Mouse (Mus musculus): ENCODE data around the gene Foxp4.

The Foxp4 gene

DNA sequence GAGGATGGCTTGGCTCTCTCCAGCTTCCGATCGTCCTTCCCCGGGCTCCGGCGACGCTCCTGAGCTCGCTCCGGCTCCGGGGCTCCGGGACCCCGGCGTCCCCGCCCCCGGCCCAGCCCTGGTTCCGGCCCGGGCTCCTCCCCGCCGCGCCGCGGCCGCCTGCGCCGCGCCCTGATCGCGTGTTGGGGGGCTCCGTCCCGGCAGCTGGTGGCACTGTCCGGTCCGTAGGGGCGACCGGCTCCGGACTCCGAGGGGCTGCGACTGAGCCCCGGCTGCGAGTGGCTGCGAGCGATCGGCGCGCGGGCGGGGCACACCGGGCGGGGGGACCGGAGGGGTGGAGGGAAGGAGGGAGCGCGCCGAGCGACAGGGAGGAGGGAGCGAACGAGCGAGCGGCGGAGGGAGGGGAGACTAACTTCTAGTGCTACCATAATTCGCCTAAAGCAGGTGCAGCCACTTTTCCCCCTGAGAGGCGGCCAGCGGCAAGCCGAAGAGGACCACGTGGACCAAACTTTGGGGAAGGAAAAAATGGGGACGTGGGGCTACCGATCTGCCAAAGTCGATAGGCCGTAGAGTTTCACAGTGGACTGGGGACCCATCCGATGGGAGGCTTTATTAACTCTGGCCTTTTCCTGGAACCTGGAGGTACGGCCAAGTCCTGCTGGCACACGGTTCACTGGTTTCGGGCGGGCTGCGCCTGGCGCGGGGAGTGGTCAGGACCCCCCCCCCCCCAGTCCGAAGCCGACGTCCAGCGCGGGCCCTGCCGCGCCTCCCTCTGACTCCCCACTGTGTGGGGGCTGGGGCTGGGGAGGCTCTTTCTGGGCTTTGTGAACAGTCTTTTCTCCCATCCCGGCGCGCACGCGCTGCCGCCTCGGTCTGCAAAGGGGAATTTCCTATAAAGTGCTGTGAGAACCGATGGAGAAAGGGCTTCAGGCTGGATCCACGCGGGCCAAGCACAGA lies at the start of gene Foxp4:
Gene Foxp4 (minus strand): TSS at position 263 of the 957 bp plus-strand sequence.
- DNase-seq (ENCODE audit: low spot score): peak; percentile 90

DNA sequence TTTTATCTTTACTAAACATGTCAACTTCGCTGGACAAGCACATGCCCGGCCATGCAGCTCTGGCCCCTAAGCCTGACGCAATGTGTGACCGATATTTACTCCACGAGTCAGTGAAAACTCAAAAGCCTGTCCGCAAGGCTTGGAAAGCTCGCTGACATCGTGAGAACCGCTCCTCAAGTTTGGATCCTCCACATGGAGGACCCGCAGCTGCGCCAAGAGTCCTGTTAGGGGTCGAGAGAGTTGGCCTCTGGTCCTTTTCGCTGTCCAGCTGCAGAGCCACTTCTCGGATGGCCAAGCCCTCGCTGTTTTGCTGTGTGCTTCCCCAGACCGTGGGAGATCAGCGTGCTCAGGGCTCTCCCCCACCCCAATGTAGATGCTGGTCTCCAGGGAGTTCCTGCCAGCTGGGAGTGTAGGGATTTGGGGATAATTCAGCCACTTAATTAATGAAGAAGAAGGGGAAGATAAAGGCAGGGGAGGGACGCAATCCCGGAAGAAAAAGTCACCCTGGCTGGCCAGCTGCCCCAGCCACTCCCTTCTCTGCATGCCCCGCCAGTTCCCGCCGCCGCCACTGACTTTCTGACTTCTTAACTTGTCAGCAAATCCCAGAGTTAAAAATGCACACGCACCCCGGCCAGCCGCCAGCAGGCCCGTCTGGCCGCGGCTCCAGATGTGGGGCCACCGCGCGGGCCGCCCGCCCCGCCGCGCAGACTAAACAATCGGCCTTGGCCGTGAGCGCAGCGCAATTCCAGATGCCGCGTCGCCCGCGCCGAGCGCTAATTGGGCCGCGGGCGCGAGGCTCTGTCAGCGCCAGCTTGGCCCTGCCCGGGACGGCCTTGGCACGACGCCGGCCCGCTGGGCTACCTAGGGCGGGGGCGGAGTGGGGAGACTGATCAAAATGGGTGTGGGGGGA lies 49.4 kb upstream of the Foxp4 start:
- peak; percentile 83 for DNase-seq (ENCODE audit: low spot score)

DNA sequence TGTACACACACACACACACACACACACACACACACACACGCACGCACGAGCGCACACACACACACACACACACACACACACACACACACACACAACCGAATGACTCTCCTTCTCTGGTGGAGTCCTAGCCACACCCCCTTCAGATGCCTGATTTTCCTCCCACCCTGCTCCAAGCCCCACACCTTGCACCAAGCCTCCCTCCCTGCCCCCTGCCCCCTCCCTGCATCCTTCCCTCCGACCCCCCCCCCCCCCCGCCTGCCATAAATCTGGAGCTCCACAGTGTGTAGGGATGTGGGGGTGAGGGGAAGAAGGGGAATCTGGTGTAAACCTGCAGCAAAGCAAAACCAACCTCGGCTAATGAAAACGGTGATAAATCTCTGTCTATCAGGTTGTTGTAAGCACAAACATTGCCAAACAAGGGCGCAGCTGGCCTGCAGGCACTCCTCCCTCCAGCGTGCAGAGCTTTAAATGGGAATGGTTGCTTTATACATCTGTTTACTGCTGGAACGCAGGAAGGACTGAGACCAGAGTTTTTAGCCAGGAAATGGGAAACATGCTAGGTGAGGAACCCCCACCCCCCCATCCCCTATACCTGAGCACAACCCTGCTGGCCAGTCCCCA lies 41.5 kb upstream of the Foxp4 start:
- no peak for DNase-seq (ENCODE audit: low spot score)

DNA sequence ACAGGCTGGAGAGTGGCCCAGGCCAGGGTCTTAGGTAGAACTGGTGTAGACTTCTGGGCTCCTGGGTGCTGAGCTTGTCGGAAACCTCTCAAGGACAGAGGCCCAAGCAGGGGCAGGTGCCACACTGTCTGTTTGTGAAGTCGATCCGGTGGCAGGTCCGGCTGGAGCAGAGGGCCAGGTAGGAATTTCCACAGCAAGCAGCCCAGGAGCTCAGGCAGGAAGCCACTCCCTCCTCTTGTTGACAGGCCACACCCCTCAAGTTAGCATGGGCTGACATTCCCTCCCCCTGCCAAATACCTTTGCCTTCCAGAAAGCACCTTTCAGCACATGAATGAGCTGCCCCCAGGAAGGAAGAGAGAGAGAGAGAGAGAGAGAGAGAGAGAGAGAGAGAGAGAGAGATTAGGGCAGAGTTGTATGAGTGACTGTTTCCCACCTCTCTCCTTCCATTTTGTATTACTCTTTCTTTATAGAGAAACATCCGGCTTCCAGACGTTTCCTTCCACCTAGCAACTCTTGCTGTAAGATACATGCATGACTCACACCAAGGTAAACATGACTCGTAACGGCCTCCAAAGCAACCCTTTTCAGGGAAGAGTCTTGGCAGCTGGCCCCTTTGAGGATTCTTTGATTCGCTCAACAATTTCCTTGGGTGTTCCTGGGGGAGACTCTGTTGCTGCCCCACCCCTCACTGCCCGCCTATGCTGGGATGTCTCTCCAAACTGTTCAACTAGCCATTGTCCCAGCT lies 33.8 kb upstream of the Foxp4 start:
- no peak for DNase-seq (ENCODE audit: low spot score)

DNA sequence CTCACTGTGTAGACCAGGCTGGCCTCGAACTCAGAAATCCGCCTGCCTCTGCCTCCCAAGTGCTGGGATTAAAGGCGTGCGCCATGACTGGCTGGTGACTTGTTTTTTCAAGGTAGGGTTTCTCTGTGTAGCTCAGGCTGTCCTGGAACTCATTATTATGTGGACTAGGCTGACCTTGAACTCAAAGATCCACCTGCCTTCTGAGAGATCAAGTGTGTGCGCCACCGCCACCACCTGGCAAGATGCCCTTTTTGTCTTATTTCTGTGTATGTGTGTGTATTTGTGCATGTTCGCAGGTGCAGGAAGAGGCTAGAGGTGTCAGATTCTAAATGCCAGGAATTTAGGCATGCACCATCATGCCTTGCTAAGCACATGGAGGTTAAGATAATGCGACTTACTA lies 32.0 kb upstream of the Foxp4 start:
- DNase-seq (ENCODE audit: low spot score): no peak

- no peak for DNase-seq (ENCODE audit: low spot score)
These were observed 30.8 kb upstream of the Foxp4 start for GRCm38 (mm10) chr17:47955054-47955741.

GRCm38 (mm10) chr17:47953231-47953630 lies 28.8 kb upstream of the Foxp4 start:
- no peak for DNase-seq (ENCODE audit: low spot score)

- DNase-seq (ENCODE audit: low spot score): no peak
These were observed 28.1 kb upstream of the Foxp4 start for GRCm38 (mm10) chr17:47952368-47953081.

GRCm38 (mm10) chr17:47951452-47951851 lies 27.0 kb upstream of the Foxp4 start:
- no peak for DNase-seq (ENCODE audit: low spot score)

DNA sequence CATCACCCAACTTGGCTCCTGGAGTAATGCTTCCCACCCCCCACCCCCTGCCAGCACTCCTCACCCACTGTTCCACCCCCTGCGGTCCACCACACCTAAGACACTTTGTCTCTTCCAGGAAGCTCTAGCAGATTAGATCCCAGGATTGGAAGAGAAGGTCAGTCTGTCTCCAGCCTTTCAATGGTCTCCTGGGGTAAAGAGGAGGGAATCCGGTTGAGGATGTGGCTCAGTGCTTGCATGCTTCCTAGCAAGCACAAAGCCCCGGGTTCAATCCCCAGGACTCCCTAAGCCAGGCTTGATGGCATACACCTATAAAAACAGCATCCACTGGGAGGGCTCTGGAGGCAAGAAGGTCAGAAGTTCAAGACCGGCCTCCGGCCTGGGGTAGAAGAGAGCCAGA lies 26.4 kb upstream of the Foxp4 start:
- DNase-seq (ENCODE audit: low spot score): no peak

DNA sequence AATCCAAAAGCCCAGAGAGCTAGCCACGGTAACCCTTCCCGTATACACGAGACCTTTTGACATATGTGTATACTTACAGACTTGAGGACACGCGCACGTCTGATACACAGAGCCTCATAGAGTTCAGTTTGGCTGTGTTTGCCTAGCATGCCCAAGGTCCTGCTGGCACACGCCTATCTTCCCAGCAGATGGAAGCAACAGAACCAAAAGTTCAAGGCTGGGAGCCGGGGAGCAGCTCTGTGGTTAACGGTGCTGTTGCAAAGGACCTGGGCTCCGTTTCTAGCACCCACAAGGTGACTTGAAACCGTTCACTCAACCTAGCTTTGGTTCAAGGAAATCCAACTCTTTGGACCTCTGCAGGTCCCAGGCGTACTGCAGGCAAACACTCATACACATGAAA lies 25.0 kb upstream of the Foxp4 start:
- DNase-seq (ENCODE audit: low spot score): no peak

DNA sequence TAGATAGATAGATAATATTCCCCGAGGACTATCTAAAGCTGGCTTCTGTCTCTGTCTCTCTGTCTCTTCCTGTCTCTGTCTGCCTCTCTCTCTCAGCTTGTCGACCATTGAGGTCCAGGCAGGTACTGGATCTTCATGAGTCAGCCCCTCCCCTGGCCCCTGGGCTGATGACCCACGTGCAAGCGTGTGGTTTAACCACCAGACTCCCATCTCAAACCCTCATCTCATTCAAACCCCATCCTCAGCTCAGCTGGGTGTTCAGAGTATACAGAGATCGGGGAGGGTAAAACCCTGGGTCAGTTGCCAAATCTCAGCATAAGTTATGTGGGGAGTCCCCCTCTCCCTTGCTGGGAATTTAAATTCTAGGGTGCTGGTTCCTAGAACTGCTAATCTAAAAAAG lies 24.3 kb upstream of the Foxp4 start:
- DNase-seq (ENCODE audit: low spot score): no peak

DNA sequence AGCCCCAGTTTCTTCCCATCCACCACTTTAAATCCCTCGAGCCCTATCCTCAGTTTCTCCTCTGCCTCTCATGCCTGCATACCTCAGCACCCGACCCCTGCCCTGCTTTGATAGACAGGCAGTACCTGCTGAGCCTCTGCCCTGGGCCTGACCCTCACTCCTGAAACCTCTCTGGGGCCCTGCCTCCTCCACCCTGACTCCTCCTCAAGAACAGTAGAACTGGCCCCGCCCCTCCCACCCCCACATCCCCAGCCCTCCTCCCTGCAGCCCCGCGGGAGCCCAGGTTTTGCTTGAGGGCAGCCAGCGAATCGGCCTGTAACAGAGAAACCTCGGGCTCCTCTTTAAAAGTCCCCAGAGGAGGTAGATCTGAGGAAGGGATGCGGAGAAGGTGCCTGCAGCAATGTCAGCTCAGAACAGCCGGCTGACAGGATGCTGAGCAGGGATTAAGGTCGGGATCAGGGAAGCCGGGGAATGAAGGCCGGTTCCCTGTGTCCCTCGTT lies 22.5 kb upstream of the Foxp4 start:
- DNase-seq (ENCODE audit: low spot score): no peak

DNA sequence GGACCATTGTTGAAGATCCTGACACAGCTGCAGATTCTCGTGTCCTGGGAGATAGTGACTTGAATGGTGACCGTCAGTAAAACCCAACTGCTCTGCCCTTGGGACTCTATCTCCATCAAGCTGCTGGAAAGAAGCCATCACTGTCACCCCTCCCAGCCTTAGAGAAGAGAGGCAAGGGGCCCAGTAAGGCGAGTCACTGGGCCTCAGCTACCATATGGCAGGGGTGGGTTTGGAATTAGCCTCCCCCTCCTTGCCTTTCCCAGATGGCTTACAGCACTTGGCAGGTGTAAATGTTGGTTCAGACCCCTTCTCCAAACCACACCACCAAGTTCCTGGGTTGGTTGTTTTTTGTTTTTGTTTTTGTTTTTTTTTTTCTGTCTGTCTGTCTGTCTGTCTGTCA lies 21.7 kb upstream of the Foxp4 start:
- no peak for DNase-seq (ENCODE audit: low spot score)

DNA sequence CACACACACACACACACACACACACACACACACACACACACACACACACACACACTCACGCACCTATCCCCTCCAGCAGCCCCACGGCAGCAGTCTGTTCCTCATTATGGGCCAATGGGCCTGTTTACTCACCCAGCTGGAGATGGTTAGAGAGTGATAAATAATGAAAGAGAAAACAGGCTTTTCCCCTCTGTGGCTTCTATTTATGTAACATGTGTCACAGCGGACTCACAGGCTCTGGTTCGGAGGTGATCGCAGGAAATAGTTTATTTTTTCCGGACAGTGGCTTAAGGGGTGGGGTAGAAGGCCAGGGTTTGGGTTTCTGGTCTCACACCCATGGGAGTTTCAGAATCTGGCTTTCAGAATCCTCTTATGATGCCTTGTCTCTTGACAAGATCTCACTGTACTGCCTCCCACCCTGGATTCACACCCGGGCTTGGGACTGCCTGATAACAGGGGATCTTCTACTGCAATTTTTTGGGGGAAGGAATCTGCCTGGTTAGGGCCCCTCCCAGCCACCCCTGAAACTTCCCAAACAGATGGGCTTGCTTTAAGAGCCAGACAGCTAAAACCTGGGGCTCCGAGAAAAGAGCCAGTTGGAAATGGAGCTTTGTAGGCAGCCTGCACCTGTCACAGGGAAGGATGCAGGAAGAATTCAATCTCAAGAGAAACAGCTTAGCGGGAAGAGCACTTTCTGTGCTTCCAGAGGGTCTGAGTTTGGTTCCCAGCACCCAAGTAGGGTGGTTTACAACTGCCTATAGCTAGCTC lies 18.8 kb upstream of the Foxp4 start:
- no peak for DNase-seq (ENCODE audit: low spot score)

DNA sequence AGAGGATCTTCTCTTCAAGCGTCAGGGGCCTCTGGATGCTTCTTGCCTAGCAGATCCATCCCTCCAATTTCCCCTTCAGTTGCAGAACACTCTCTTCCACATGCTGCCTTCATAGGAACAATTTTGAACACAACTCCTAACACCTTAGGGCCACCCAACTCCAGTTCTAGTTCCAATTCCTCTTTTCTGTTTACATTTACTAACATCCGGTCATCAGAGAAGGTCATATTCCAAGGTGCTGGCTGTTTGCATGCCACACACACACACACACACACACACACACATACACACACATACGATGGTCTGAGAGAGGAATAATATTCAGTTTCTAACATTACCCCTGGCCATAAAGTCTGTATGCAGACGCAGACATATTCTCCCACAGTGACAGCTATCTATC lies 17.6 kb upstream of the Foxp4 start:
- DNase-seq (ENCODE audit: low spot score): no peak

GRCm38 (mm10) chr17:47938839-47939238 lies 14.4 kb upstream of the Foxp4 start:
- no peak for DNase-seq (ENCODE audit: low spot score)

DNA sequence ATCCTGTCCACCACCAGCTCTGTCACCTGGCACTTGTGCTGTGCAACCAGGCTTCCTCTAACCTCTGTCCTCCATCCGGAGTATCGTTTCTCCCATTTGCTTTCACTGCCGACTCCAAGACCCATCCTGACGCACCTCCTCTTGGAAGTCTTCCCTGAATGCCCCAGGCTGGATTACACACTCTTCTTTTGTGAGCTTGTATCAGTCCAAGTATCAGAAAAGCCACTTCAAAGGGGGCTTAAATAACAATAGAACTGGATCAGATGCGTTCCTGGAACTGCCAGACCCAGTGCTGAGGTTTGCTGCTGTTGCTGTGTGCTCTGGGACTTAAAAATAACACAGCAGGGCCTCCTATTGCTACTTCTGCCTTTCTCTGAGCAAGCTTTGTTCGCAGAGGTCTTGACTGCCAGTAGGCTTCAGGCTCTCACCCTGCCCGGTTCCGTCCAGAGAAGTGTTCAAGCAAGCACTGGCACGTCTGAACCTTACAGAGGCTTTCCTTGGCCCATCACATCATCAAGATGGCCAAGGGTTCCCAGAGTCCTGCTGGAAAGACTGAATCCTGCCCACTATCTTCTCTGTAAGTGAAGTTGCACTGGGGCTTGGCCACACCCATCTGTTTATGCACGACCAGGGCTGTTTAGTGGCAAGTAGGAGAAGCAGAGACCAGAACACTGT lies 13.6 kb upstream of the Foxp4 start:
- DNase-seq (ENCODE audit: low spot score): no peak

- no peak for DNase-seq (ENCODE audit: low spot score)
These were observed 12.1 kb upstream of the Foxp4 start for GRCm38 (mm10) chr17:47936591-47936990.

Data from testis, postnatal 10 days (tissue).